Mouse (Mus musculus) embryonic fibroblast, embryonic 13.5 days (primary cell): ENCODE results near the gene Tsga10ip. TPM values are rescaled to one million over a fixed set of nuclear protein-coding genes. Genes with fewer than 3 reads are reported as not detected.
A peak's percentile ranks its signal among the peaks of the same experiment; 100 is the strongest.

ENCODE experiments used
- H3K27ac ChIP-seq: 2 replicates; pipeline ENCODE4 v1.5.1; 2012; ENCODE audit warnings: low read length, control low read depth, inconsistent platforms; ENCODE audit not compliant: insufficient read depth
- H3K4me1 ChIP-seq: 2 replicates; pipeline ENCODE4 v1.6.1; 2011; ENCODE audit warnings: low read length; ENCODE audit not compliant: control insufficient read depth, insufficient read depth
- H3K4me3 ChIP-seq: 2 replicates; pipeline ENCODE4 v1.5.1; 2011; ENCODE audit warnings: mild to moderate bottlenecking, control low read depth, low read length; ENCODE audit not compliant: insufficient read depth
- CTCF ChIP-seq: IDR thresholded peaks from 2 replicates; pipeline ENCODE4 v1.5.1; 2011; ENCODE audit warnings: mild to moderate bottlenecking, control low read depth, low read length, moderate library complexity, borderline replicate concordance; ENCODE audit not compliant: insufficient read depth
- POLR2A ChIP-seq: IDR thresholded peaks from 2 replicates; pipeline ENCODE4 v1.6.1; 2011; ENCODE audit warnings: low read depth, mild to moderate bottlenecking, control low read depth, low read length, moderate library complexity
- polyA plus RNA-seq: library from polyadenylated mRNA; stranded (reverse); fragments of >200 nt; gene quantifications from 2 replicates; pipeline ENCODE4 v1.2.4, GENCODE M21; 2011; ENCODE audit warnings: low read depth; ENCODE audit not compliant: missing spikeins, insufficient read length

Tsga10ip gene
- polyA plus RNA-seq, 1 experiment = not detected

DNA sequence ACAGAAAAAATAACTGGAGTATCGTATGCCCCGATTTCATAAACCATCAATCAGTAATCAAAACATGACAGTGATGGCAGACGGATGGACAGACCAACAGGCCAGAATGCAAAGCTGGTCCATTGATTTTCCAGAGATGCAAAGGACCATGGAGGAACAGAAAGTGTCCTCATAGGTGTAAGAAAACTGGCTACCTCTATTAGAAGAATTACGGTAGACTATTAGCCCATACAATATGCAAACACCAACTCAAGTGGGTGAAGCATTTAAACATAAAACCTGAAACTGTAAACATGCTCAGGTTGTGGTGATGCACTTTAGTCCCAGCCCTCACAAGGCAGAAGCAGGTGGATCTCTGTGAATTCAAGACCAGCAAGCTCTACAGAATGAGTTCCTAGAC lies 7.0 kb downstream of the Tsga10ip start:
- Histone ChIP-seq H3K4me3 (no peak overlapping the region), H3K27ac (no peak overlapping the region), H3K4me1 (no peaks in the 10 kb centered on the region)
- TF ChIP-seq CTCF (no peak), POLR2A (no peak)

DNA sequence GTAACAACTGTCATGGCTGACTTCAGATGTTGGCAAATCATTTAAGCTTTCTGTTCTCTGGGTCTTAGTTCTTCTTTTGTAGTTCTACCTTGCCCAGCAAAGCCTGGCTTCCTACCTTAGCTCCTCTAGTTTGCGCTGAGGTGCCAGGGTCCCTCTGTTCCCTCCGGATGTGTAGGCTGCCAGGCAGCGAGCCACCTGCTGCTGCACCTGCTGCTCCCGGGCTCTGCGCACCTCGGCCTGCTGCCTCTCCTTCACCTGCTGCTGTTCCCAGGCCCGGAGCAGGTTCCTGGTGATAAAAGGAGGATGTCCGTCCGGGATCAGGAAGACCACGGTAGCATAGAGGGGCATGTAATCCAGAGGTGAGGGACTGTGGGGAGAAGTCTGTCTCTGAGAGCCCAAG lies 8.2 kb downstream of the Tsga10ip start:
- no peak overlapping the region for H3K27ac ChIP-seq
- no peak for TF ChIP-seq CTCF
- TF ChIP-seq POLR2A = no peak

DNA sequence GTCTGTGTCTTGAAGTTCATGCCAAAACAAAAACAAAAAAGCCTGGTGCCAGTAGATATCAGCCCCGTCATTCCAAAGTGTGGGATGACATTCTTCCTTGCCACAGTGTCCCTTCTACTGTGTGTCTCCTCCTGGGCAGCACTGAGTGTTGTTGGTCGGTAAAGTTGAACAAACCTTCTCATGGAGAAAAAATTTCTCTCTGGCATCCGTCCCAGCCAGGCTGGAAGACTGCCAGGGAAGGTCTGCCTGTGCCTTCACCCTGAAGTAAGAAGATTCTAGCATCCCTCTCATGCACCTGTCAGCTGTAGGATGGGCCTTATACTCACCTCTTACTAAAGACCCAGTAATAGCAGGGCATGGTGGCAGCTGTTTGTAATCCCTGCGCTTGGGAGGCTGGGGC lies 9.4 kb downstream of the Tsga10ip start:
- Histone ChIP-seq H3K4me1 (no peaks in the 10 kb centered on the region), H3K4me3 (no peak overlapping the region), H3K27ac (no peak overlapping the region)
- no peak for TF ChIP-seq POLR2A
- no peak for TF ChIP-seq CTCF

More for the DNA sequence above, 8.2 kb downstream of the Tsga10ip start:
- Histone ChIP-seq H3K4me3 (no peak overlapping the region), H3K4me1 (no peaks in the 10 kb centered on the region)

DNA sequence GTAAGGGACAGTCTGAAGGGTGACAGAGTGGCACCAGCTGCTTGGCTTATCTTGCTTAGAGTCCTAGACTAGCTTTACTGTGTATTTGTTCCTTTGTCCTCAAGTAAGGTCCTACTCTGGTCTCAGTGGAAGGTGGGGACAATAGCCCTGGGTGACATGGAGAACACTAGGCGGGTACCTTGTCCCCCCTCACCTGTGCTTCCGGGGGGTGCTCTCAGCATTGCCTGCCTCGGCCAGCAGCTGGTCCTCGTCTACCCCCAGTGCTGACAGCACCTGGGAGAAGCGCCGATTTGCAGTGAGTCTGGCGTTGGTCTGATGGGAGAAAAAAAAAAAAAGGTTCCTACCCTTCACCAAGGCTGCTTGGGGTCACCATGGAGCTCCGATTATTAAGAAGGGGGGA lies 11.9 kb downstream of the Tsga10ip start:
- TF ChIP-seq POLR2A = no peak
- no peak for TF ChIP-seq CTCF
- no peaks in the 10 kb centered on the region for H3K4me1 ChIP-seq
- H3K4me3 ChIP-seq = 0 out of 2 replicates have a peak overlapping the region, but pooled peaks have one; percentile 81
- H3K27ac ChIP-seq = no peak overlapping the region

DNA sequence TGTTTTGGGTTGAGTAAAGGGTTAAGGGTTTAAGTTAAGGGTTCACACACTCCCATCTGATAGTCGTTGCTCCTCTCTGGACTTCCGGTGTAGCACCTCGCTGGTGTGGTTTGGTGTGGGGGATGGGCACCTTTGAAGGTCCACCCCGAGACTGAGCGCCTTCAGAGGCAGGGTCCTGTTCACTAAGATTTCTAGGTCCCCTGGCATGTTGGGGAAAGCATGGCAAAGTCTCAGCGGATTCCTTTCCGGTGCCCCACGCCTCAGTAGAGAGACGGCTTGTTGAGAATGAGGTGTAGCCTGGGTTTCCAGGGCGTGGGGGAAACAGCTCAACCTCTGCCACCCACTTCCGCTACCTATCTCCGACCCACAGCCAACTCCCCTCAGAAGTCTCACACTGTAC lies 12.7 kb downstream of the Tsga10ip start:
- TF ChIP-seq POLR2A = peak; percentile 54; the same call in 1 of the 2 replicates
- no peak for TF ChIP-seq CTCF
- Histone ChIP-seq H3K4me3 (peak overlapping the region; percentile 81), H3K4me1 (no peaks in the 10 kb centered on the region), H3K27ac (no peak overlapping the region)

DNA sequence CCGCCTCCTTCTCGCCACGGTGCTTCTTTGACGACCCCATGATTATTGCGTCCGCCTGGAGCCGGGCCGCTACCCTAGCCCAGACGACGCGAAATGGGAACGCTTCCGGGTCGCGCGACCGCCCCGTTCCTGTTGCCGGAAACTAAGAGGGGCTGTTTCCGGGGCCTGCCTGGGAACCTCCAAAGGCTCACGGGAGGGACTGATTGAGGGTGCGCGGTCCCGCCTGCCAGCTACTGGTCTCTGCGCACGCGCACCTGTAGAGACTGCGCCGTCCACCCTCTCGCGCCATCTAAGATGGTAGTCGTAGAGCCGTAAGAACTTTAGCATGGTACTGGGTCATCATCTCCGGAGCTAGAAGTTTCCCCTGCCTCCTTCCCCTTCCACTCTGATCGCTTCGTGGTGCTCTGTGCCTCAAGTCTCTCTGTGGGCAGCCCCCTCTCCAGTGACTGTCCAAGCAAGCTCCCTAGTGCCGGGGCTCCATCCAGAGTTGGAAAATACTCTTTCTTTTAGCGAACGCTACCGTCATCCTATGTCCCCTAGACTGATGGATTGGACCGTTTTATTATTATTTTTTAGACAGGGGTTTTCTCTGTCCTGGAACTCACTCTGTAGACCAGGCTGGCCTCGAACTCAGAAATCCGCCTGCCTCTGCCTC lies 13.6 kb downstream of the Tsga10ip start, which contains the start of gene Sart1:
Gene Sart1, minus strand, starts transcription at position 116 of the 655 bp plus-strand sequence.
- Histone ChIP-seq H3K4me1 (no peaks in the 10 kb centered on the region), H3K27ac (peak within 1 kb of the TSS; percentile 53), H3K4me3 (peak within 1 kb of the TSS; percentile 82)
- TF ChIP-seq POLR2A = peak; percentile 98
- TF ChIP-seq CTCF = no peak

DNA sequence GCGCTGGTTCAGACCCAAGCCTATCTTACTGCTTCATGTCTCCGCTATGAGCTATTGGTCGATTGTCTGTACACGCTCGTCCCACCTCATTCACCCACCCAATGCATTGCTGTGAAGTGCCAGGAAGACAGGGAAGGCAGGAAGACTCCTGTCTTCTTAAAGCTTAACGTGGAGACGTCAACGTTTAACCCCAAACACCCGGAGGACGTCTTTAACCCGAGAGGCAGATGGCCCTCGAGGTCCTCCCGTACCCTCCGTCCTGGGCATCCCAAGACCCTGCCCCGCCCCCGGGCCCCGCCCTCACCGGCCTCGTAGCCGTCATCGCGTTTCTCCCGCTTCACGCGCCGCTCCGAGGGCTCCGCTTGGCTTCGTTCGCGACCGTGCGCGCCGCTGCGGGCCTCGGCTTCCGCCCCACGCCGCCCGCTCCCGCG lies 14.3 kb downstream of the Tsga10ip start:
- peak overlapping the region; percentile 82 for H3K4me3 ChIP-seq
- H3K27ac ChIP-seq = peak overlapping the region; percentile 36
- H3K4me1 ChIP-seq = no peaks in the 10 kb centered on the region
- TF ChIP-seq CTCF = no peak
- 0 out of 2 replicates have a peak, but pooled peaks have one; percentile 3 for TF ChIP-seq POLR2A

DNA sequence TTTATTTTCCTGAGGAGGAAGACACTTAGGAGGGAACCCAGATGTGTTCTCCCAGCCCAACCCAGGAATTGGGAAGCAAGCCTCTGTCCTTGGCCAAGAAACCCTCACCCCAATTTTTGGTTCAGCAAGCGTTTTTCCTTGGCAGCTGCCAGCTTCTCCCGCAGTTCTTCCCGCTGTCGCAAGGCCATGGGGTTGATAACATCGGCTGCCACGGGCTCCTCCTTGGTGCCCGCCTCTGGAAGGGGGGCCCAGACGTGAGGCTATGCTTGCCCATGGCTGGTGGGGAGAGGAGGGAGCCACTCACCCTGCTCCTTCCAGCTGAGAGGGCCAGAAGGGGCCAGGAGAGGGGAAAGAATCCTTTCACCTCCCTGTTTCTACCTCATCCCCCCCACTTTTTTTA lies 17.6 kb downstream of the Tsga10ip start:
- Histone ChIP-seq H3K4me1 (no peaks in the 10 kb centered on the region), H3K27ac (no peak overlapping the region), H3K4me3 (no peak overlapping the region)
- TF ChIP-seq POLR2A = no peak
- TF ChIP-seq CTCF = no peak

DNA sequence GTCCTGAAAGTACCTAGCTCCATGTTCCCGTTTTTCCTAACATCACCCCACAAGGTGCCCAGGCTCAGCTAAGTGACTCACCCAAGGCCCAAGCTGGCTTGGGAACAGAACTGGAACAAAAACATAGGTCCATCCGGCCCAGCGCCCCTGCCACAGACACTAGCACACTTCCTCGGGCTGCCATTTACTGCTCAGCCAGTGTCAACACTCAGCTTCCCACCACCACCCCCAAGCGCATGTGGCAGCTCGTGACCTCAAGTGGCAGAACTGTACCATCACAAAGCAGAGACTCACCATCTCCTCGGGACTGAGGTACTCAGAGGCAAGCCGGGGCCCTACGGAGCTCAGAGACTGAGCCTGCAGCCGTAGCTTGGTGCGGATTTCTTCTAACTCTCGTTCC lies 19.0 kb downstream of the Tsga10ip start:
- no peaks in the 10 kb centered on the region for H3K4me1 ChIP-seq
- H3K4me3 ChIP-seq = no peak overlapping the region
- no peak for TF ChIP-seq CTCF
- no peak for TF ChIP-seq POLR2A
- H3K27ac ChIP-seq = no peak overlapping the region

DNA sequence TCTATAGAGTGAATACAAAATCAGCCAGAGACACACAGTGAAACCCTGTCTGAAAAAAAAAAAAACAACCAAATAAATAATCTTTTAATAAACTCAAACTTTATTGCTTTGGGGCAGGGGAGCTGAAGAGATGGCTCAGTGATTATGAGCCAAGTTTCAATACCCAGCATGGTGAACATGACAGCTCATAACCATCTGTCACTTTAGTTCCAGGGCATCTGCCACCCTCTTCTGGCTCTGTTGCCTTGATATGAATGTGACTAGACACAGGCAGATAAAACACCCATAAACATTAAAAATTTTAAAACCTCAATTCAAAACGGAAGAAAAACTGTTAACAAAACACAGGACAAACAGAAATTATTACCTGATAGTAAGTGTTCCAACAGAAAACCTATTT lies 24.9 kb downstream of the Tsga10ip start:
- Histone ChIP-seq H3K4me3 (no peak overlapping the region), H3K4me1 (no peaks in the 10 kb centered on the region), H3K27ac (no peak overlapping the region)
- TF ChIP-seq POLR2A (no peak), CTCF (no peak)

DNA sequence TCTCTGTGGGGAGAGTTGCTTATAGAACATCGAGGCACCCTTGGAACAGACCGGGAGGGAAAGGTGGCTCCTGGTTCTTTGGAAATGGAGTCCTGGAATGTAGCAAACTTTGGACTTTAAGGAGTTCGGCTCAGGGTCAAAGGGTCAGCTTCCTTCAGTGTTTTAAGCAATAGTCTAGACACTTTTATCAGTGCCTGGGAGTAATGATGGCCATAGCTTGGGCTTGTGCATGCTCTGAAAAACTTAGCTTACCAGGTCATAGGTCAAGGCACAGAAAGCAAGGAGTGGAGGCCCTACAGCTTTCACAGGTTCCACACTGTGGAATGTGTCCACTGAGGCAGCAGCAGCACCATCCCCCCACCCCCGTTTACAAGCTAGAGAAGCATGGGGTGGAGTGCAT lies 27.6 kb downstream of the Tsga10ip start:
- TF ChIP-seq POLR2A (no peak), CTCF (no peak)
- Histone ChIP-seq H3K4me3 (no peak overlapping the region), H3K4me1 (no peaks in the 10 kb centered on the region), H3K27ac (no peak overlapping the region)

DNA sequence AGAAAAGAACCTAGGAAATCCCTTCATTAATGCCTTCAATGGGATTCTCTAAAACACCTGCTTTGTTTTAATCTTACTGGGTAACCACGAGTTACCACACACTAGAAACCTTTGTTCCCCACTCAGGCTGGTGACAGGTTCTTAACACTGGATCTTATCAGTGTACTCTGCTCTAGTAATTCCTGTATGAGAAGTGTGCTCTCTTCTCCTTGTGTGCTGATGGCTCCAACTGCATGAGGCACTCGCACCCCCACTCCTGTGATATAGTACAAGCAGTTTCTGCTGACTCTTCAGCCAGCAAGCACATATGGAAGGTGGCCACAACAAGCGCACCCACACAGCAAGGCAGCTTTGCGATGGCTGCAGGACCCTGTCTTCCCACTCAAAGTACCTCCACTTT lies 28.1 kb downstream of the Tsga10ip start:
- Histone ChIP-seq H3K4me1 (no peaks in the 10 kb centered on the region), H3K27ac (no peak overlapping the region), H3K4me3 (no peak overlapping the region)
- no peak for TF ChIP-seq POLR2A
- no peak for TF ChIP-seq CTCF
